Mouse (Mus musculus) cerebellum, adult 2 months (tissue): Measurements from ENCODE around the gene Sirt7. TPM values are rescaled to one million over a fixed set of nuclear protein-coding genes. Genes with fewer than 3 reads are reported as not detected.
A peak's percentile ranks its signal among the peaks of the same experiment; 100 is the strongest.

ENCODE experiments used
- DNase-seq, 2 experiments: peaks; one replicate each; pipeline ENCODE4 v3.0.0; 2021
- H3K27ac ChIP-seq: fragments of 200-500 bp; 2 replicates; pipeline ENCODE4 v1.5.1; 2012; ENCODE audit warnings: low read length, control low read depth, inconsistent platforms; ENCODE audit not compliant: insufficient read depth
- H3K27me3 ChIP-seq: fragments of 200-500 bp; 2 replicates; pipeline ENCODE4 v1.6.1; 2012; ENCODE audit warnings: inconsistent platforms, mild to moderate bottlenecking, low read length, moderate library complexity; ENCODE audit not compliant: control insufficient read depth, insufficient read depth
- H3K4me1 ChIP-seq: fragments of 200-500 bp; 2 replicates; pipeline ENCODE4 v1.6.1; 2011; ENCODE audit warnings: low read length; ENCODE audit not compliant: control insufficient read depth, insufficient read depth
- H3K4me3 ChIP-seq: fragments of 200-500 bp; replicated peaks from 2 replicates; pipeline ENCODE3; 2011; ENCODE audit warnings: mild to moderate bottlenecking, low read depth, low read length, control low read depth; ENCODE audit not compliant: insufficient read depth
- CTCF ChIP-seq: fragments of 200-500 bp; IDR thresholded peaks from 2 replicates; pipeline ENCODE4 v1.5.1; 2011; ENCODE audit warnings: low read depth, mild to moderate bottlenecking, control low read depth, low read length, moderate library complexity, borderline replicate concordance; ENCODE audit not compliant: insufficient read depth
- POLR2A ChIP-seq: fragments of 200-500 bp; IDR thresholded peaks from 2 replicates; pipeline ENCODE4 v1.6.1; 2011; ENCODE audit warnings: low read length, control low read depth, borderline replicate concordance; ENCODE audit not compliant: insufficient read depth
- WGBS: fragments of 180-500 bp; shearing (Covaris S2); methylation state at CpG from one replicate; pipeline ENCODE4 v1.1.7; 2018; 5-methylcytosine and 5-hydroxymethylcytosine counted together
- polyA plus RNA-seq: library from polyadenylated mRNA; depleted of rRNA; stranded (reverse); fragments of >200 nt; gene quantifications from 2 replicates; pipeline ENCODE4 v1.2.3, GENCODE M21; 2012

Gene Sirt7
- polyA plus RNA-seq, 1 experiment, result 80.5 TPM

GRCm38 (mm10) chr11:120627468-120628300 lies 2.6 kb upstream of the Sirt7 start:
- Histone ChIP-seq H3K27ac (no peak overlapping the region), H3K27me3 (no peaks in the 10 kb centered on the region), H3K4me1 (peaks cover 26% of the 10 kb centered on the region), H3K4me3 (no peak overlapping the region)
- peak in 1 of 2 experiments; percentile 29 for DNase-seq
- TF ChIP-seq POLR2A (no peak), CTCF (no peak)
- 62% methylated on average over 22 of the region's 22 CpGs for WGBS

- TF ChIP-seq POLR2A, result no peak
- TF ChIP-seq CTCF, result no peak
- no peaks in the 10 kb centered on the region for H3K27me3 ChIP-seq
- H3K27ac ChIP-seq, result no peak overlapping the region
- DNase-seq, result no peak
- WGBS, result 77% methylated on average over 11 of the region's 11 CpGs
- H3K4me3 ChIP-seq, result no peak overlapping the region
- H3K4me1 ChIP-seq, result peaks cover 24% of the 10 kb centered on the region
Measured at GRCm38 (mm10) chr11:120626785-120627467, 1.9 kb upstream of the Sirt7 start.

- Histone ChIP-seq H3K4me1 (peaks cover 11% of the 10 kb centered on the region), H3K27me3 (no peaks in the 10 kb centered on the region), H3K27ac (no peak overlapping the region; the same call in 1 of the 2 replicates), H3K4me3 (peak overlapping the region; percentile 66)
- WGBS, result under 1% methylated on average over 53 of the region's 53 CpGs
- peak; percentile 84 to 86 for DNase-seq
- TF ChIP-seq CTCF (no peak), POLR2A (peak; percentile 80)
Measured at GRCm38 (mm10) chr11:120624680-120625111, 344 bp downstream of the Sirt7 start.

- WGBS, result 14% methylated on average over 28 of the region's 30 CpGs
Measured at GRCm38 (mm10) chr11:120623961-120624679, 920 bp downstream of the Sirt7 start.

GRCm38 (mm10) chr11:120622805-120623204 lies 2.2 kb downstream of the Sirt7 start:
- Histone ChIP-seq H3K27ac (no peak overlapping the region), H3K4me3 (no peak overlapping the region), H3K27me3 (no peaks in the 10 kb centered on the region), H3K4me1 (peaks cover 7% of the 10 kb centered on the region; the same call in 1 of the 2 replicates)
- no peak for DNase-seq
- TF ChIP-seq POLR2A (no peak), CTCF (no peak)
- 90% methylated on average over 6 of the region's 6 CpGs for WGBS

More at GRCm38 (mm10) chr11:120623961-120624679, 920 bp downstream of the Sirt7 start:
- TF ChIP-seq POLR2A (no peak), CTCF (peak; percentile 59)
- Histone ChIP-seq H3K27ac (no peak overlapping the region), H3K4me1 (peaks cover 7% of the 10 kb centered on the region; the same call in 1 of the 2 replicates), H3K4me3 (peak overlapping the region; percentile 66), H3K27me3 (no peaks in the 10 kb centered on the region)
- DNase-seq, result peak; percentile 58 to 60

- Histone ChIP-seq H3K27me3 (no peaks in the 10 kb centered on the region), H3K27ac (no peak overlapping the region), H3K4me1 (peaks cover 15% of the 10 kb centered on the region), H3K4me3 (no peak overlapping the region)
- no peak for TF ChIP-seq CTCF
- no peak for TF ChIP-seq POLR2A
- DNase-seq, result no peak
- 91% methylated on average over 14 of the region's 14 CpGs for whole genome bisulfite sequencing
Measured at GRCm38 (mm10) chr11:120620195-120620594, 4.8 kb downstream of the Sirt7 start.

GRCm38 (mm10) chr11:120618619-120619535 lies 6.2 kb downstream of the Sirt7 start:
- DNase-seq, result peak in 1 of 2 experiments; percentile 27
- 89% methylated on average over 25 of the region's 25 CpGs for WGBS
- no peak for TF ChIP-seq POLR2A
- TF ChIP-seq CTCF, result no peak
- Histone ChIP-seq H3K27ac (no peak overlapping the region), H3K27me3 (no peaks in the 10 kb centered on the region), H3K4me3 (no peak overlapping the region), H3K4me1 (peaks cover 19% of the 10 kb centered on the region)
